Mouse (Mus musculus) midbrain, embryonic 14.5 days (tissue): ENCODE data around the gene Zfp709. TPM values are rescaled to one million over a fixed set of nuclear protein-coding genes. Genes with fewer than 3 reads are reported as not detected.

Source experiments
- ATAC-seq: fragments of 200-750 bp; cut with Nextera tagmentation; 2 replicates; pipeline ENCODE4 v1.8.0; 2017; ENCODE audit warnings: moderate number of reproducible peaks, moderate library complexity; ENCODE audit not compliant: low FRiP score, low TSS enrichment
- DNase-seq: peaks from one replicate; pipeline ENCODE4 v3.0.0-alpha.2; 2015
- H3K27ac ChIP-seq: fragments of 300-500 bp; sonication (generic); replicated peaks from 2 replicates; pipeline ENCODE4 v1.5.1; 2014; ENCODE audit warnings: mild to moderate bottlenecking, low read depth, low read length, moderate library complexity
- H3K27me3 ChIP-seq: fragments of 300-500 bp; sonication (generic); 2 replicates; pipeline ENCODE4 v1.6.1; 2014; ENCODE audit warnings: low read length, control low read depth, mixed read lengths; ENCODE audit not compliant: control insufficient read depth, insufficient read depth
- H3K36me3 ChIP-seq: fragments of 300-500 bp; sonication (generic); 2 replicates; pipeline ENCODE4 v1.6.1; 2014; ENCODE audit warnings: low read length, control low read depth; ENCODE audit not compliant: control insufficient read depth, insufficient read depth
- H3K4me1 ChIP-seq: fragments of 300-500 bp; sonication (generic); 2 replicates; pipeline ENCODE4 v1.6.1; 2014; ENCODE audit warnings: mild to moderate bottlenecking, antibody characterized with exemption, low read length, control low read depth; ENCODE audit not compliant: control insufficient read depth, insufficient read depth
- H3K4me2 ChIP-seq: fragments of 300-500 bp; sonication (generic); 2 replicates; pipeline ENCODE4 v1.6.1; 2014; ENCODE audit warnings: mild to moderate bottlenecking, low read length, moderate library complexity
- H3K4me3 ChIP-seq: fragments of 300-500 bp; sonication (generic); replicated peaks from 2 replicates; pipeline ENCODE4 v1.5.1; 2014; ENCODE audit warnings: low read depth, low read length
- H3K9ac ChIP-seq: fragments of 300-500 bp; sonication (generic); replicated peaks from 2 replicates; pipeline ENCODE4 v1.6.1; 2014; ENCODE audit warnings: mild to moderate bottlenecking, low read length, moderate library complexity
- H3K9me3 ChIP-seq: fragments of 300-500 bp; sonication (generic); 2 replicates; pipeline ENCODE4 v1.6.1; 2016; ENCODE audit warnings: low read length, control low read depth, mixed read lengths; ENCODE audit not compliant: control insufficient read depth
- WGBS: fragments of 180-500 bp; shearing (Covaris S2); extraction: QIAGEN DNeasy Blood & Tissue Kit; methylation state at CpG from one replicate; pipeline ENCODE4 v1.1.7; 2014; 5-methylcytosine and 5-hydroxymethylcytosine counted together
- polyA plus RNA-seq: library from polyadenylated mRNA; unstranded; fragments of >200 nt; fragmentation: Nextera tagmentation; extraction: Ambion mirVana; gene quantifications from 2 replicates; pipeline ENCODE4 v1.2.1, GENCODE M21; 2014

The Zfp709 gene
- polyA plus RNA-seq, 1 experiment from 2014 or later: 12.6 TPM

DNA sequence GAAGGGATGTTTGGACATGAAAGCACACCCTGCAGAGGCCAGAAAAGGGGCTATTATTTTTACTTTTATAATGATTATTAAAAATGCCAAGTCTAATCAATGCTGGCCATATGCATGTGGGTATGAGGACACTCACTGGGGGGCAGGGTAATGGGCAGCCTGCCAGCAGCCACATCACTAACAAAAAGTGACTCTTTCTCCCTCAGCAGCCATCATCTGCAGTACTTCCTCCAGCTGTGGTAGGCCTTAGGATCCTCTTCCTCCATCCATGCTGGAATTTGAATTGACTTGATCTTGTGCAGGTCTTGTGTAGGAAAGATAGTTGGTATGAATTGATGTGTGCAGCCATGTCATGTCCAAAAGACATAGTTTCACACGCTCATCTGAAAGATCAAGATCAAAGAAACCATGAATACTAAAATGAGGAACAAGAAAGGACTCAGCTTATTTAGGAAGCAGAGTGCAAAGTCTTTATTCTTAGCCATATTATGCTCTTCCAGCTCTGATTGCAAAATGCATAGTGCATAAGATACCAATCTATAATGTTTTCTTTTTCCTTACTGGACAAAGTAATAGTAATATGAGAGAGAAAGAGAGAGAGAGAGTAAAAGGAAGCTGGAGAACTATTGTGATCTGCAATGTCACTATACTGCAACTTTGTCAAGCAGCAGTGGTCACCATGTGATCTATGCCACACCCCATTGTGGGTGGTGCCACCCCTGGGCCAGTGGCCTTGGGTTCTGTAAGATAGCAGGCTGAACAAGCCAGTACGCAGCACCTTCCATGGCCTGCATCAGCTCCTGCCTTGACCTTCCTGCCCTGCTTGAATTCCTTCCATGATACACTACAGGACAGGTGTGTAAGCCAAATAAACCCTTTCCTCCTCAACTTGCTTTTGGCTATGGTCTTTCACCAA is 58.7 kb downstream of the Zfp709 start:
- Histone ChIP-seq H3K4me1 (no peaks in the 10 kb centered on the region), H3K9ac (no peak overlapping the region), H3K36me3 (no peaks in the 10 kb centered on the region), H3K4me3 (no peak overlapping the region), H3K27me3 (no peaks in the 10 kb centered on the region), H3K9me3 (no peaks in the 10 kb centered on the region), H3K4me2 (no peak overlapping the region), H3K27ac (no peak overlapping the region)
- ATAC-seq (no peak), DNase-seq (no peak)
- 74% methylated on average over 2 of the region's 2 CpGs for WGBS

DNA sequence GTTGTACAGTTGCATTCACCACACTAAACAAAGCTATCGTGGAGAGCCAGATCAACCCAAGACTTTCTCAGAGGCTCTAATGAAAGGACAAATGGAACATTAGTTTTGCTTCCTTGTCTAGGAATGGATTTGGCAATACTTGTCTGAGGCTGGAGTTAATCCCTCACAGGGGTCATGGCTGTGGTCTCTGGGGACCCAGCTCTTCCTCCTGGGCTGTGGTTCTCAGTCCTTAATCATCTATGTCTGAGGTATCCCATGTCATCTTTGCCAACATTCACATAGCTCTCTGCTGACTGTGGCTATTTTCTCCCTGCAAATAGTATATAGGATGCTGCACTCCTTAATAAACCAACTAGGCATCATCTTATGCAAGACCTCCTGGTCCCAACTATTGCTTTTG is 60.0 kb downstream of the Zfp709 start:
- WGBS: 71% methylated on average over 1 of the region's 1 CpGs

More for the DNA sequence above, 60.0 kb downstream of the Zfp709 start:
- DNase-seq (no peak), ATAC-seq (no peak)
- Histone ChIP-seq H3K4me2 (no peak overlapping the region), H3K27me3 (no peaks in the 10 kb centered on the region), H3K4me1 (no peaks in the 10 kb centered on the region), H3K4me3 (no peak overlapping the region), H3K9me3 (no peaks in the 10 kb centered on the region), H3K27ac (no peak overlapping the region), H3K9ac (no peak overlapping the region), H3K36me3 (no peaks in the 10 kb centered on the region)

Other genes with a start within 250 kb of the Zfp709 start
- 17.4 and 18.9 TPM in 2 replicates for gene Unc13a, start 210.3 kb upstream of the Zfp709 start, polyA plus RNA-seq
- gene Jak3, start 205.7 kb upstream of the Zfp709 start, polyA plus RNA-seq: 2.5 and 3.6 TPM in 2 replicates
- 0.89 TPM in 1 of 2 replicates, not detected in the other for gene Insl3, start 192.8 kb upstream of the Zfp709 start, polyA plus RNA-seq
- gene B3gnt3, start 180.2 kb upstream of the Zfp709 start, polyA plus RNA-seq: 0.11 and 0.20 TPM in 2 replicates
- 66.5 and 74.6 TPM in 2 replicates for gene Fcho1, start 156.3 kb upstream of the Zfp709 start, polyA plus RNA-seq
- gene Zfp882, start 26.6 kb downstream of the Zfp709 start, polyA plus RNA-seq: 18.8 and 19.4 TPM in 2 replicates
- gene Zfp617, start 26.6 kb downstream of the Zfp709 start, polyA plus RNA-seq: 36.9 and 42.3 TPM in 2 replicates
- 16.8 and 23.3 TPM in 2 replicates for gene Zfp961, start 69.0 kb downstream of the Zfp709 start, polyA plus RNA-seq
- gene Cyp4f18, start 127.6 kb downstream of the Zfp709 start, polyA plus RNA-seq: 0.55 and 0.97 TPM in 2 replicates
- gene Olfr372, start 159.2 kb downstream of the Zfp709 start, polyA plus RNA-seq: not detected in 2 replicates
- gene Olfr373, start 201.2 kb downstream of the Zfp709 start, polyA plus RNA-seq: not detected in 2 replicates
- gene Olfr374, start 225.0 kb downstream of the Zfp709 start, polyA plus RNA-seq: not detected in 2 replicates